Mouse (Mus musculus) neural tube, embryonic 14.5 days (tissue): ENCODE data around the gene Chchd4. TPM values are rescaled to one million over a fixed set of nuclear protein-coding genes. Genes with fewer than 3 reads are reported as not detected.

Experiments
- ATAC-seq: fragments of 200-750 bp; cut with Nextera tagmentation; 2 replicates; pipeline ENCODE4 v1.8.0; 2017; ENCODE audit warnings: low read depth, mild to moderate bottlenecking, moderate TSS enrichment, moderate library complexity
- H3K27ac ChIP-seq: fragments of 300-500 bp; sonication (generic); 2 replicates; pipeline ENCODE4 v1.5.1; 2014; ENCODE audit warnings: low read depth, mild to moderate bottlenecking, control low read depth, low read length, moderate library complexity, mixed read lengths
- H3K27me3 ChIP-seq: fragments of 300-500 bp; sonication (generic); 2 replicates; pipeline ENCODE4 v1.6.1; 2014; ENCODE audit warnings: low read length; ENCODE audit not compliant: control insufficient read depth, insufficient read depth
- H3K36me3 ChIP-seq: fragments of 300-500 bp; sonication (generic); 2 replicates; pipeline ENCODE4 v1.6.1; 2014; ENCODE audit warnings: low read length, mixed read lengths; ENCODE audit not compliant: control insufficient read depth, insufficient read depth
- H3K4me1 ChIP-seq: fragments of 300-500 bp; sonication (generic); 2 replicates; pipeline ENCODE4 v1.6.1; 2014; ENCODE audit warnings: low read length; ENCODE audit not compliant: control insufficient read depth, insufficient read depth
- H3K4me2 ChIP-seq: fragments of 300-500 bp; sonication (generic); 2 replicates; pipeline ENCODE4 v1.6.1; 2014; ENCODE audit warnings: mild to moderate bottlenecking, low read depth, low read length, control low read depth
- H3K4me3 ChIP-seq: fragments of 300-500 bp; sonication (generic); 2 replicates; pipeline ENCODE4 v1.5.1; 2014; ENCODE audit warnings: low read depth, low read length, control low read depth, mixed read lengths
- H3K9ac ChIP-seq: fragments of 300-500 bp; sonication (generic); replicated peaks from 2 replicates; pipeline ENCODE4 v1.6.1; 2014; ENCODE audit warnings: low read depth, mild to moderate bottlenecking, control low read depth, low read length, mixed read lengths
- H3K9me3 ChIP-seq: fragments of 300-500 bp; sonication (generic); 2 replicates; pipeline ENCODE4 v1.6.1; 2016; ENCODE audit warnings: low read length; ENCODE audit not compliant: control insufficient read depth
- WGBS: fragments of 180-500 bp; shearing (Covaris S2); extraction: QIAGEN DNeasy Blood & Tissue Kit; methylation state at CpG from one replicate; pipeline ENCODE4 v1.1.7; 2014; 5-methylcytosine and 5-hydroxymethylcytosine counted together
- polyA plus RNA-seq: library from polyadenylated mRNA; unstranded; fragments of >200 nt; fragmentation: Nextera tagmentation; extraction: Ambion mirVana; gene quantifications from 2 replicates; pipeline ENCODE4 v1.2.1, GENCODE M21; 2014

The Chchd4 gene
- polyA plus RNA-seq, 1 experiment from 2014 or later: 45.1 TPM

DNA sequence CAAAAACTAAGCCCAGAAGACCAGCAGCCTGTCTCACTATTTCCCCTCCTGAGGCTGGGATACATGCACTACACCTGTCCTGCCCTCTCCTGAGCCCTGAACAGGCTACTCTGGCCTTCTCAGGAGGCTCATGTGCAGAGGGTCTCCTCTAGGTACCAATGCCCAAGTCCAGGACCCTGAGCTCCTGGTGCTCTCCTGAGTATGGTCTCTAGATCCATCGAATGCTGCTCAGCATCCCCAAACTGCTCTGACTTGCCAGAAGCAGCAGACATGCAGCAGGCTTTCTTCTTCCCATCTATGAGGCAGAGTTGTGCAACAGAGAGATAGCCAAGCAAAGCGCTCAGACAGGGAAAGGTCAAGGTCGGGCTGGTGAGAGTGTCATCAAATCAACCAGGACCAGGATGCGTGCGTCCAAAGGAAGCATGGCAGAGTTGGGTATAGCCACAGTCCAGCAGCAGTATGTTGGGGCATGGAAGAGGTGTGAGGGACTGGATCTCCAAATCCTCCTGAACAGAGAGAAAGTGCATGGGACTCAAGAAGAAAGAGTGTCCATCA lies 56.0 kb downstream of the Chchd4 start:
- Histone ChIP-seq H3K9ac (no peak overlapping the region; the same call in 1 of the 2 replicates), H3K4me1 (no peaks in the 10 kb centered on the region), H3K36me3 (no peaks in the 10 kb centered on the region), H3K27ac (no peak overlapping the region), H3K9me3 (no peaks in the 10 kb centered on the region), H3K4me2 (no peak overlapping the region), H3K4me3 (no peak overlapping the region), H3K27me3 (peaks cover 6% of the 10 kb centered on the region)
- WGBS: 82% methylated on average over 5 of the region's 5 CpGs
- ATAC-seq: no peak

DNA sequence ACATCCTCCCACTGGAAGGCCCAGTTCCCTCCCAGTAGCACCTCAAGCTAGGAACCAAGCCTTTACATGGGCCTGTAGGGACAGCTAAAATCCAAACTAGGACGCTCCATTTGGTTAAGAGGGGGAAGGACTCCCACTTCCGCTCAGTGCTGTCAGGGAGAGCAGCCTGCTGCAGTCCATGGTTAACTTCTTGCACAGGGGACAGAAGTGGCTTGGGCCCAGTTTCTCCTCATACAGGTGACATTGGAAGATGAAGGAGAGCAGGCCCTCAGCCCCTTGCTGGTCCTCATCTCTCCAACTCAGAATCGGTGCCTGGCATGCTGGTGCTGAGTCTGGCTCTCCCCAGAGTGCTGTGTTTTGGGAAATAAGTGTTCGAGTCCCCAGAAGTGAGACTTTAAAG lies 57.2 kb downstream of the Chchd4 start:
- H3K4me3 ChIP-seq: no peak overlapping the region
- 84% methylated on average over 4 of the region's 4 CpGs for WGBS
- no peak for ATAC-seq
- no peaks in the 10 kb centered on the region for H3K9me3 ChIP-seq
- no peak overlapping the region for H3K9ac ChIP-seq
- H3K4me1 ChIP-seq: peaks cover under 1% of the 10 kb centered on the region; the same call in 1 of the 2 replicates
- H3K4me2 ChIP-seq: no peak overlapping the region
- H3K36me3 ChIP-seq: no peaks in the 10 kb centered on the region
- peaks cover 7% of the 10 kb centered on the region for H3K27me3 ChIP-seq
- no peak overlapping the region for H3K27ac ChIP-seq

DNA sequence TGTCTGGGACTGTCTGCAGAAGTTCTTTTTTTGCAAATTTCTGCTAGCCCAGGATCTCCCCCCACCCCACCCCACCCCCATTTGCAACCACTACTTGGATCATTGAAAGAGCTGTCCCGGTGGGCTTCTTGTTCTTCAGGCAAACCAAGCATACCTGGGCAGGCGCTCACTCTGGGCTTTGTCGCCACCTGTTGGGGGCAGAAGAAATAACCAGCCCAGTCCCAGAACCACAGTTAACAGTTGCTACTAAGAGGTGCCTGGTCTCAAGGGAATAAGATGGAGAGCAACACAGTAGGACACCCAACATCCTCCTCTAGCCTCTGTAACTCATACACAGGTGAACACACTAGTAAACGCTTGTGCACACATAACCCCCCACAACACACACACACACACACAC lies 58.5 kb downstream of the Chchd4 start:
- Histone ChIP-seq H3K9me3 (no peaks in the 10 kb centered on the region), H3K4me2 (no peak overlapping the region), H3K36me3 (no peaks in the 10 kb centered on the region), H3K4me1 (peaks cover 13% of the 10 kb centered on the region), H3K9ac (no peak overlapping the region), H3K27ac (no peak overlapping the region), H3K27me3 (peaks cover 10% of the 10 kb centered on the region), H3K4me3 (no peak overlapping the region)
- no peak for ATAC-seq
- WGBS: 3% methylated on average over 4 of the region's 4 CpGs

Other genes with a start within 250 kb of the Chchd4 start
- gene Wnt7a, start 62.2 kb downstream of the Chchd4 start, polyA plus RNA-seq: 9.4 and 10.5 TPM in 2 replicates
- 37.6 and 43.6 TPM in 2 replicates for gene Tmem43, start 157 bp upstream of the Chchd4 start, polyA plus RNA-seq
- 16.9 and 20.5 TPM in 2 replicates for gene Xpc, start 42.3 kb upstream of the Chchd4 start, polyA plus RNA-seq
- gene Lsm3, start 42.4 kb upstream of the Chchd4 start, polyA plus RNA-seq: 149 and 172 TPM in 2 replicates
- 89.3 and 100 TPM in 2 replicates for gene Slc6a6, start 210.5 kb upstream of the Chchd4 start, polyA plus RNA-seq